Mouse (Mus musculus) hindbrain, embryonic 12.5 days (tissue): ENCODE data around the gene Gltp. TPM values are rescaled to one million over a fixed set of nuclear protein-coding genes. Genes with fewer than 3 reads are reported as not detected.

Source experiments
- ATAC-seq: fragments of 200-750 bp; cut with Nextera tagmentation; 2 replicates; pipeline ENCODE4 v1.8.0; 2017; ENCODE audit warnings: moderate TSS enrichment; ENCODE audit not compliant: low FRiP score
- H3K27ac ChIP-seq: fragments of 300-500 bp; sonication (generic); 2 replicates; pipeline ENCODE4 v1.5.1; 2016; ENCODE audit warnings: mild to moderate bottlenecking
- H3K27me3 ChIP-seq: fragments of 300-500 bp; sonication (generic); 2 replicates; pipeline ENCODE4 v1.6.1; 2016; ENCODE audit warnings: mild to moderate bottlenecking
- H3K36me3 ChIP-seq: fragments of 300-500 bp; sonication (generic); 2 replicates; pipeline ENCODE4 v1.6.1; 2016; ENCODE audit warnings: mild to moderate bottlenecking
- H3K4me1 ChIP-seq: fragments of 300-500 bp; sonication (generic); 2 replicates; pipeline ENCODE4 v1.6.1; 2016
- H3K4me2 ChIP-seq: fragments of 300-500 bp; sonication (generic); replicated peaks from 2 replicates; pipeline ENCODE4 v1.6.1; 2016; ENCODE audit warnings: mild to moderate bottlenecking
- H3K4me3 ChIP-seq: fragments of 300-500 bp; sonication (generic); 2 replicates; pipeline ENCODE4 v1.5.1; 2016; ENCODE audit warnings: mild to moderate bottlenecking
- H3K9ac ChIP-seq: fragments of 300-500 bp; sonication (generic); 2 replicates; pipeline ENCODE4 v1.6.1; 2016; ENCODE audit warnings: mild to moderate bottlenecking, moderate library complexity
- H3K9me3 ChIP-seq: fragments of 300-500 bp; sonication (generic); replicated peaks from 2 replicates; pipeline ENCODE4 v1.6.1; 2016; ENCODE audit warnings: mild to moderate bottlenecking
- WGBS: fragments of 180-500 bp; shearing (Covaris S2); methylation state at CpG from one replicate; pipeline ENCODE4 v1.1.7; 2016; 5-methylcytosine and 5-hydroxymethylcytosine counted together
- polyA plus RNA-seq: library from polyadenylated mRNA; unstranded; fragments of >200 nt; fragmentation: Nextera tagmentation; extraction: Ambion mirVana; gene quantifications from 2 replicates; pipeline ENCODE4 v1.2.1, GENCODE M21; 2016

Gene Gltp
- polyA plus RNA-seq, 1 experiment from 2014 or later: 63.3 TPM

DNA sequence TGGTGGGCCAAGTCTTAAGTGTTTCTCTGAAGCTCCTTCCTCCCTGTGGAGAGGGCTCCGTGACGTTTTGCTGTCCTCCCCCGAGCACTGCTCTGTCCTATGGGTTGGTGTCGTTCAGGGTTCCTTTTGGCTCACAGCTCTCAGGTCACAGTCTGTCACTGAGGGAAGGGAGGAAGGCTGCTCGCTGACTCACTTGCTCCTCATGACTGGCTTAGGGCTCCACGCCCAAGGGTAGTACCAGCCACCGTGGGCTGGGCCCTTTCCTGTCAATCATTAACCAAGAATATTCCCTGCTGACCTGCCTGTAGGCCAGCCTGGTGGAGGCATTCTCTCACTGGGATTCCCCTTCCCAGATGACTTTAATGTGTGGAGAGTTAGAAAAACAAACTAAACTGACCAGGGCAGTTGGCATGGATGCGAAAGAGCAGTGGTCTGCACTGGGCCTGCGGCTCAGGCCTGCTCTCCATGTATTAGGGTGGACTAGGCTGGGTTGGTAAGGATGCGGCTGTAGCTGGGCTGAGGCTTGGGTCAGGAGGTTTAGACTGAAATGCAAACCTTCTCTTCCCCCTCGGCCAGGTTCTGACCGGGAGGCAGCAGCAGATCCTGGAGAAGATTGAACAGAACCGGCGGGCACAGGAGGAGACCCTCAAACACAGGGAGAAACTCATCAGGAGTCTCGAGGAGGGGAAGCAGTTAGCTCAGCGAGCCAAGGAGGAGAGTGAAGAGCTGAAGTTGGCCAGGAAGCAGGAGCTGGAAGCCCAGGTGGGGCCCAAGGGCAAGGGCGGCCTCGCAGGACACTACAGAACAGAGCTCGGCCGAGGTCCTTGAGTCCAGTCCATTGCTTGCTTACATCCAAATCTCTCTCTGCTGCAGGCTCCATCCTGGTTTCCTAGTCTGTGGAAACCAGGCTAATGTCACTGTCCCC lies 28.5 kb upstream of the Gltp start:
- Histone ChIP-seq H3K9me3 (no peaks in the 10 kb centered on the region), H3K4me3 (no peak overlapping the region), H3K36me3 (peaks cover 90% of the 10 kb centered on the region), H3K27me3 (no peaks in the 10 kb centered on the region), H3K4me1 (no peaks in the 10 kb centered on the region), H3K27ac (no peak overlapping the region), H3K4me2 (no peak overlapping the region), H3K9ac (no peak overlapping the region)
- 91% methylated on average over 20 of the region's 20 CpGs for WGBS
- ATAC-seq: no peak

DNA sequence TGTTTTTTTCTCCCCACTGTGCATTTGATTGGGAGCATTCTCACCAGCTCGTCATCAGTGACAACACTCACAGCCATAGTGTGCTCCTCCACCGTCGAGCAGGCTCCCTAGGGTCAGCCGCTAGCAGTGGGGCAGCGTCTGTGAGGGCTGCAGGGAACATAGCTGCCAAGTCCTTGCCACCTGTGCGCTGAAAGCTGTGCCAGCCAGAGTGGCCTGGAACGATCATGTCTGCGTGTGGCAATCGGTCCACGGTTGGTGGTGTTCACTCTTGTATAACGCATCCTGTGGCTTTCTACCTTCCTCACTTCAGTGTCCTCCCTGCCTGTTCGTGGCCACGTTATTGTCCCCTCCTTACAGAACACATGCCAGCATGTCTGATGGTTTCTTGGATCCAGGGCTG lies 27.7 kb upstream of the Gltp start:
- ATAC-seq: no peak
- H3K4me1 ChIP-seq: no peaks in the 10 kb centered on the region
- H3K27me3 ChIP-seq: no peaks in the 10 kb centered on the region
- H3K27ac ChIP-seq: no peak overlapping the region
- no peak overlapping the region for H3K4me2 ChIP-seq
- H3K9ac ChIP-seq: no peak overlapping the region
- H3K4me3 ChIP-seq: no peak overlapping the region
- H3K9me3 ChIP-seq: no peaks in the 10 kb centered on the region
- H3K36me3 ChIP-seq: peaks cover 93% of the 10 kb centered on the region
- WGBS: 88% methylated on average over 13 of the region's 13 CpGs

DNA sequence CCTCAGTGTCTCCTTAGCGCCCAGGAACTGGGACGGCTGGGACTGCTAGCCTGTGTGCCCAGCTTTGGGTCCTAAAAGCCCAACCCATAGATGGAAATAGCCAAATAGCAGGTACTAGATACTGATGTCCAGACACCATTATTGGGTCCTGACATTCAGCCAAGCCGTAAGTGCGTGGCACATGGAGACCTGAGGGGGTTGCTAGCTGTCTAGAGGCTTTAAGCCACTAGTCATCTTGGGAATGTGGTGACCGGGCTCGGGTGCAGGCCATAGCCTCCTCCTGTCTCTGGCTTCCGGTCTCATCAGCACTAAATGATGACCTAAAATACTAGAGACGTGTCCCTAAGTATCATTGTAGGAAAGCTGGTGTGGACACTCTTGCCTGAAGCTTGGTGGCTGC lies 27.2 kb upstream of the Gltp start:
- Histone ChIP-seq H3K4me3 (no peak overlapping the region), H3K36me3 (peaks cover 99% of the 10 kb centered on the region), H3K4me2 (no peak overlapping the region), H3K9ac (no peak overlapping the region), H3K27me3 (no peaks in the 10 kb centered on the region), H3K27ac (no peak overlapping the region), H3K9me3 (no peaks in the 10 kb centered on the region), H3K4me1 (no peaks in the 10 kb centered on the region)
- ATAC-seq: no peak
- 94% methylated on average over 8 of the region's 8 CpGs for WGBS

DNA sequence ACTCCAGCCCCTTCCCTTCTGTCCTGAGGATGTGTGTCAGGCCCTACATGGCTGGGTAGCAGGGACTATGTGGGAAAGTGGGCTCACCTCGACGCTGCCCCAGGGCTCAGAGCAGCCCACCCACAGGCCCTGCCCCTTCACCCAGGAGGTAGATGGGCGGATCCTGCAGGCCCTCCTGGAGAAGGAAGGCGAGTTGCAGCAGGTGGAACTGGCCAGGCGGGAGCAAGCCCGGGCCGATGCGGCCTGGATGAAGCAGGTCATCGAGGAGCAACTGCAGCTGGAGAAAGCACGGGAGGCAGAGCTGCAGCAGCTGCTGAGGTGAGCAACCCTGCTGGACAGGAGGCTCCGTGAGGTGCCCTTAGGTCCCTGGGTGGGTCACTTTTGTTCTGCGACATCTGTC lies 26.5 kb upstream of the Gltp start:
- Histone ChIP-seq H3K27me3 (no peaks in the 10 kb centered on the region), H3K4me2 (no peak overlapping the region), H3K4me3 (no peak overlapping the region), H3K27ac (no peak overlapping the region), H3K36me3 (peaks cover 98% of the 10 kb centered on the region), H3K9me3 (no peaks in the 10 kb centered on the region), H3K4me1 (no peaks in the 10 kb centered on the region), H3K9ac (no peak overlapping the region)
- no peak for ATAC-seq
- WGBS: 89% methylated on average over 12 of the region's 12 CpGs

DNA sequence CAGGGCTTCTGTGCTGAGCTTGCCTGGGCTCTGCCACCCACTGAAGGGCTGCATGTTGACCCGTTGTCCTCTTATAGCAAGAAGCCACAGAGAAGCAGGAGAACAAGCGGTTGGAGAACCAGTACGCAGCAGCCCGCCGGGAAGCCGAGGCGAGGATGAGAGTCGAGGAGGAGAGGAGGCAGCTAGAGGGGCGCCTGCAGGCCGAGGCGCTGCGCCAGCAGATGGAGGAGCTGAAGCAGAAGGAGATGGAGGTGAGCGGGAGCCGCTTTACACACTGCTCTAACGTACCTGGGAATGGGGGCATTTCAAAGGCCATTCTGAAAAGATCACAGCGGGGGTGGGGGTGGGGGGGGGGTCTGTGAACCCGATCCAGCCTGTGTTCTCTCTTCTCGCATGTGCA lies 23.8 kb upstream of the Gltp start:
- ATAC-seq: no peak
- Histone ChIP-seq H3K9ac (no peak overlapping the region), H3K27me3 (no peaks in the 10 kb centered on the region), H3K36me3 (peaks cover 97% of the 10 kb centered on the region), H3K4me2 (no peak overlapping the region), H3K27ac (no peak overlapping the region), H3K4me3 (no peak overlapping the region), H3K4me1 (no peaks in the 10 kb centered on the region), H3K9me3 (no peaks in the 10 kb centered on the region)
- WGBS: 92% methylated on average over 18 of the region's 18 CpGs

DNA sequence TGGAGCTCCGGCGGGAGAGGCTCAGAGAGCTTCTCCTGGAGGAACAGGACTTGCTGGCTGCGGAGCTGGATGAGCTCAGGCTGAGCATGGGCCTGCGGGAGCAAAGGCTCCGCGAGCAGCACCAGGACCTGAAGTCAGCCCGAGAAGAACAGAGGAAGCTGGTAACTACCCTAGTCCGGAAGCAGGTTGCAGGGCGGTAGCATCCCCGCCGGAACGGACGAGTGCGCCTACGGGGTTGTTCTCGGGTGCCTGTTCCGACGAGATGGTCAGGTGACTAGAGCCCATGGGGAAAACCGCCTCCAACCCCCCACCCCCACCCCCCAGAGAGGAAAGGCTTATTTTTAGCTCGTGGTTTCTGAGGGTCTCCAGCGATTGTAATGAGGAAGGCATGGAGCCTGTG lies 18.6 kb upstream of the Gltp start:
- no peak for ATAC-seq
- peaks cover 51% of the 10 kb centered on the region for H3K36me3 ChIP-seq

DNA sequence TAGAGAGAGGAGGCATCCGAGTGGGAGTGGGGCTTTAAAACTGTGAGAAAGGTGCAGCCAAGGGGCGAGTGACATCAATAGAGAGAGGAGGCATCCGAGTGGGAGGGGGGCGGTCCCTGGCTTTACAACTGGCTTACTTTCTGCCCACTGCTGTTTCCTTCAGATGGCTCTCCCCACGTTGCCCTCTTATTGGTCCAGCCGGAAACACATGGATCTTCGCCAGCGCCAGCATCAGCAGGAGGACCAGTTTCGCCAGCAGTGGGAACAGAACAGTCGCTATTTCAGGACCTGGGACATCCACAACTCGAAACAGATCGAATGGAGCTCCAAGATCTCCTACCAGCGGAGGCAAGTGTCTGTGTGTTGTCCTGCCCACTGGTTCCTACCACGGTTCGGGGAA lies 17.7 kb upstream of the Gltp start:
- H3K9me3 ChIP-seq: no peaks in the 10 kb centered on the region
- ATAC-seq: no peak
- peaks cover 42% of the 10 kb centered on the region for H3K36me3 ChIP-seq
- peaks cover 9% of the 10 kb centered on the region for H3K4me1 ChIP-seq
- peak overlapping the region; percentile 65 for H3K4me2 ChIP-seq
- 48% methylated on average over 15 of the region's 15 CpGs for WGBS
- H3K4me3 ChIP-seq: peak overlapping the region; percentile 84
- H3K9ac ChIP-seq: peak overlapping the region; percentile 82
- H3K27me3 ChIP-seq: no peaks in the 10 kb centered on the region
- no peak overlapping the region for H3K27ac ChIP-seq

More for the DNA sequence above, 18.6 kb upstream of the Gltp start:
- WGBS: 96% methylated on average over 21 of the region's 21 CpGs
- Histone ChIP-seq H3K4me3 (no peak overlapping the region), H3K4me1 (peaks cover 9% of the 10 kb centered on the region), H3K9me3 (no peaks in the 10 kb centered on the region), H3K4me2 (no peak overlapping the region), H3K9ac (no peak overlapping the region), H3K27ac (no peak overlapping the region), H3K27me3 (no peaks in the 10 kb centered on the region)

DNA sequence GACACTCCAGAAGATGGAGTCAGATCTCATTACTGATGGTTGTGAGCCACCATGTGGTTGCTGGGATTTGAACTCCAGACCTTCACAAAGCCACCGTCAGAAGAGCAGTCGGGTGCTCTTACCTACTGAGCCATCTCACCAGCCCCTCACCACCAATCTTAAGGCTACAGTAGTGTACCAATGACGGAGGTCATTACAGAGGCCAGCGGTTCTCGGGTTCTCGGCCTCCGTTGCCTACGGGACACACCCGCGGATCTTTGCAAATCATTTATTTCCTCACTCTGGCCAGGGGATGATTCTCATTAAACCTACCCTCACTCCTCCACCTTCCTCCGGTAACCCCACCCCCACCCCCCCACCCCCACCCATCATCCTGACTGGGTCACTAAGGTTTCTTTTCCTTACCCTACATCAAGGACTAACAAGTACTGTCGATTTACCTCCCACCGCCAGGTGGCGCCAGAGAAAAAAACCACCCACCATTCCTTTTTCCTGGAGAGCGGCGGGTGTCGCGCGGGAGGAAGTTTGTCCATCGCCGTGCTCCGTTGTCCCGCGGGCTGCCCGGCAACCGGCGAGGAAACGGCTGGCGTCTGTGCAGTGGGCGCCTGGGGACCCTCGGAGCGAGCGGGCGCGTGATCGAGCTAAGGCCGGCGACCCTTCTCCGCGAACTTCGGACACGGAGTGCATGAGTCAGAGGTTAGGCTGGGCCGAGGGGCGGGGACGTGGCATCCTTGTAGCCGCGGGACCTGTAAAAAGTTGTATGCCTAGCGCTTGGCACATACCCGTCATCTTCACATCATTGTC lies 16.7 kb upstream of the Gltp start, which contains the start of gene Tchp:
TSS of gene Tchp (plus strand) at position 496 of the 804 bp plus-strand sequence.
- peak within 1 kb of the TSS; percentile 82 for H3K9ac ChIP-seq
- no peaks in the 10 kb centered on the region for H3K27me3 ChIP-seq
- H3K9me3 ChIP-seq: no peaks in the 10 kb centered on the region
- ATAC-seq: peak; percentile 69
- H3K4me3 ChIP-seq: peak within 1 kb of the TSS; percentile 84
- H3K4me1 ChIP-seq: peaks cover 12% of the 10 kb centered on the region
- H3K4me2 ChIP-seq: peak within 1 kb of the TSS; percentile 65
- no peak within 1 kb of the TSS for H3K27ac ChIP-seq
- 3% methylated on average over 49 of the region's 49 CpGs for WGBS
- peaks cover 33% of the 10 kb centered on the region for H3K36me3 ChIP-seq

DNA sequence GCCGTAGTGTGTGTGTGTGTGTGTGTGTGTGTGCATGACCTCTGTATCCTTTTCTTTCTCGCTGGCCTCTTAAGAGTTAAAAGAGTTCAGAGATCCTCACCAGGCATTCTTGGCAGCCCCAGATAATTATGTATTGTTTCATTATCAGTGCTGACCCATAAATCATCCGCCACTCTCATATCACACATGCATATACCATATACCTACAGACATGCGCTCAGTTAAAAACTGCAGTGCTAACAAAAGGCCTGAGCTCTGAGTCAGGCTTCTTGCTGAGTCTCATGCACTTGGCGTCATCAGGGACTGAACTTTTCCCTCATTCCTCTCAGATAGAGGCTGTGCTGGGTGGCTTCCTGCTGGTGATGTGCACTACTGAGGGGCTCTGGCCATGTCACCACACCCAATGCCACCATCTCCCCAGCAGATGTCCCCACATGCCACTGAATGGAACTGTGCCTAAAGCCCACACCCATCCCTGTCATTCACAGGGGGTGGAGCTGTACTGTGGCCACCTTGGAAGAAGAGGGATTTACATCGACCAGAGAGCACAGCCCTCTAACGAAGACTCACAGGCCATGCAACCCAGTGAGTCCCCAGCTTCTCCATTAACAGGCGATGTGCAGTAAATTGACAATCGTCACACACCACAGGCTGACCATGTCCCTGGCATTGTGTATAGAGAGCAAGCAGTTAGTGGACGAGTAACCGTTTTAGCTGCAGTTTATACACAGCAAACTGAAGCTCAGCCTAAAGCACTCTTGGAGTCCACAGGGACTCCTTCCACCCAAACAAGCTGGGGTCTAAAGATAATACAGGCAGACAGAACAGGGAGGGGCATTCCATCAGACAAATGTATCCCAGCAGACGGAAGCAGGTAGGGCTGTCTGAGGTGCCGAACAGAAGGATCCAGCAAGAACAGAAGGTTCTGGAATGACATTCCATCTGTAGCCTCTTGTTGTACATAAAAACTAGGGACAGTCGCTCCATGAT lies 11.9 kb upstream of the Gltp start:
- Histone ChIP-seq H3K4me1 (peaks cover 3% of the 10 kb centered on the region; the same call in 1 of the 2 replicates), H3K27ac (no peak overlapping the region), H3K4me3 (no peak overlapping the region), H3K9me3 (no peaks in the 10 kb centered on the region), H3K36me3 (no peaks in the 10 kb centered on the region), H3K27me3 (no peaks in the 10 kb centered on the region), H3K4me2 (no peak overlapping the region), H3K9ac (no peak overlapping the region)
- ATAC-seq: 0 out of 2 replicates have a peak, but pooled peaks have one; percentile 26
- WGBS: 62% methylated on average over 14 of the region's 14 CpGs

DNA sequence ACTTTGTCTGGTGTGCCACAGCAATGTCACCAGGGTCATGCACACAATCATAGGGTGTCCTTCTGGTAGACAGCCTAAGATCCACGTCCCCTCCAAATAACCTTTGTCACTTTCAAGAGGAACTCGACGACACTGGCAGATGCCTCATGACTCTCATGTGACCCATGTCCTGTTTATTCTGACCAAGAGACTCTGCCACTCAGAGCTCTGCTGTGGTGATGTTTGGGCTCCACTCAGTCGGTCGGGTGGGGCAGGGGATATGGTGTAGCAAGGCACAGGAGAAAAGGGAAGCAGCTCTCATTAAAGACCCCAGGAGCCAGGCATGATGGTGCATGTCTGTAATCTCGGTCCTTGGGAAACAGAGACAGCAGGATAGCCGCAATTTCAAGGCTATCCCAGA lies 8.2 kb upstream of the Gltp start:
- no peak for ATAC-seq
- Histone ChIP-seq H3K27ac (no peak overlapping the region), H3K9ac (no peak overlapping the region; the same call in 1 of the 2 replicates), H3K4me3 (no peak overlapping the region), H3K27me3 (peaks cover 5% of the 10 kb centered on the region; the same call in 1 of the 2 replicates), H3K4me2 (no peak overlapping the region), H3K4me1 (peaks cover 3% of the 10 kb centered on the region; the same call in 1 of the 2 replicates), H3K36me3 (no peaks in the 10 kb centered on the region), H3K9me3 (no peaks in the 10 kb centered on the region)
- WGBS: 71% methylated on average over 7 of the region's 7 CpGs

DNA sequence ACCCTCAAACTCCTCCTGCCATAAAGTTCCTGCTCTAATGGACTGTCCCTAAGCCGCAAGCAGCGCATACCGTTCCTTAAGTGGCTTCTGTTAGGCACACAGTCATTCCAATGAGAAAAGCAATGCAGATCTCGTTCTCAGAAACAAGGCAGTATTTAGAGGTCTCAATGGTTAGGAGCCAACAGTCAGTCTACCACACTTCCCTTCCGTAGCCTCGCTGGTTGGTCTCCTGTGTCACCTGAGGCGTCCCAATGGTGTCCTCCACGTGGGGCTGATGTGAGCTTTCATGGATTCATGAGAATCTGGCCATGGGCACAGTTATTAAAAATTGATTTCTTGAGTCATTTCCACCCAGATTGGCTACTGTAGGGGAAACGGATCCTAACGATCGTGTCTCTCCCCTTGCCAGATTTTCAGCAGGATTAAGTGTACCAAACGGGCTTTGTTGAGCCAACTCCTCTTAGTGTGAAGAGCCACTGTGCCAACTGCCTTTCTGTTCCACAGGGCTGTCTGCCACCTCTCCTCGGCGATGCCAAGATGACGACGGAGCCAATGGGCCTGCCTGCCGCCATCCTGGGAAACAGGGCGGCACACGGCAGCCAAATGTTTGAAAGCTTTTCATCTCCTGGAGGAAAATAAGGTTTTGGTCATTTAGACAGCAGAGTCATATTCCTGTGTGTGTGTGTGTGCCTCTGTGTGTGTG lies 7.4 kb upstream of the Gltp start:
- WGBS: 91% methylated on average over 19 of the region's 19 CpGs
- Histone ChIP-seq H3K4me3 (no peak overlapping the region), H3K27me3 (peaks cover 7% of the 10 kb centered on the region; the same call in 1 of the 2 replicates), H3K9ac (no peak overlapping the region), H3K36me3 (no peaks in the 10 kb centered on the region), H3K27ac (no peak overlapping the region), H3K9me3 (no peaks in the 10 kb centered on the region), H3K4me1 (peaks cover 3% of the 10 kb centered on the region; the same call in 1 of the 2 replicates), H3K4me2 (no peak overlapping the region)
- ATAC-seq: no peak
